Mouse (Mus musculus) brain, embryonic 14.5 days (tissue): Measurements from ENCODE around the gene Pygl.

Source experiments
- CTCF ChIP-seq: fragments of 200-500 bp; IDR thresholded peaks from 2 replicates; pipeline ENCODE4 v1.5.1; 2012; ENCODE audit warnings: inconsistent platforms, mild to moderate bottlenecking, moderate library complexity, borderline replicate concordance; ENCODE audit not compliant: insufficient read depth, insufficient read length; ENCODE audit errors: extremely low read depth
- POLR2A ChIP-seq: fragments of 200-500 bp; IDR thresholded peaks from 2 replicates; pipeline ENCODE4 v1.6.1; 2012; ENCODE audit warnings: mild to moderate bottlenecking, inconsistent platforms, borderline replicate concordance; ENCODE audit not compliant: poor library complexity, insufficient read depth, insufficient read length, severe bottlenecking; ENCODE audit errors: extremely low read depth

DNA sequence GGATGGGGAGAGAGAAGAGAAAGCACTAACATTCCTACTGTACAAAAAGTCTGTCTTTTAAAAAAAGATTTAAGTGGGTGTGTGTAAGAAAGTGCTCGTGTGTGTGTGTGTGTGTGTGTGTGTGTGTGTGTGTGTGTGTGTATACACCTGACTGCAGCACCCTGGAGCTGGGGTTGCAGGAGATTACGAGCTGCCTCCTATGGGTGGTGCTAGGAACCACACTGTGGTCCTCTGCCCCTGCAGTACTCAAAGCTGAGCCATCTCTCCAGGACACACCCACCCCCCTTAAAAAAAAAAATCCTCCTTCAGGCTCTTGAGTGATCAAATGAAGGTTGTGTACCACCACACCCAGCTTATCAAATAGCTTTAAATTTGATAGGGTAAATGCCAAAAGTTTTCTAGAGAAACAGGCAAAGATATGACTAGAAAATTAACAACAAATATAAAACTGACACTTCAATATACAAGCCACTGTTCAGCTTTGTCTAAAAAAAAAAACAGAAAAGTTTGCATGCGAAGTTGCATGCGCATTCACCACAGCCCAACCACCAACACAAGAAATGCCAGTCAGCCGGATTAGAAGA lies 90.2 kb downstream of the Pygl start:
- no peak for TF ChIP-seq CTCF
- no peak for TF ChIP-seq POLR2A
